In genomic region chr10:81413310-81414261, GRCm38 (mm10) we compare ENCODE assay signal across 8 mouse cellular contexts. TPM values are rescaled to one million over a fixed set of nuclear protein-coding genes. Genes with fewer than 3 reads are reported as not detected.
DNase-seq lines count a peak whose midpoint lies in the region; ATAC-seq and TF ChIP-seq lines count a peak whose summit lies in the region.

No protein-coding gene starts in this region.

- peaks cover 98% of the 10 kb centered on the region for H3K4me1 ChIP-seq in embryonic facial prominence, embryonic 13.5 days
- peaks cover 100% of the 10 kb centered on the region for H3K4me1 ChIP-seq in heart, embryonic 13.5 days
- H3K4me1 ChIP-seq in kidney, embryonic 16.5 days (ENCODE audit: insufficient read depth, low read length) = peaks cover 98% of the 10 kb centered on the region
- peaks cover 2 to 8% of the 10 kb centered on the region in 2 experiments; a peak in 2 of 4 replicates for H3K4me1 ChIP-seq in liver, embryonic 14.5 days (replicated peaks; ENCODE audit: control insufficient read depth in 2 of 2, insufficient read depth in 2 of 2, low read length in 1 of 2)
- H3K4me1 ChIP-seq in neural tube, embryonic 14.5 days (ENCODE audit: control insufficient read depth, insufficient read depth, low read length) = peaks cover 41% of the 10 kb centered on the region

- 26% methylated on average over 26 of the region's 26 CpGs for WGBS in embryonic facial prominence, embryonic 13.5 days
- WGBS in heart, embryonic 13.5 days = 29% methylated on average over 26 of the region's 26 CpGs
- WGBS in kidney, embryonic 16.5 days = 30% methylated on average over 26 of the region's 26 CpGs
- 23% methylated on average over 26 of the region's 26 CpGs for WGBS in liver, embryonic 14.5 days (ENCODE audit: insufficient replicate concordance)
- 28% methylated on average over 26 of the region's 26 CpGs for WGBS in neural tube, embryonic 14.5 days

- TF ChIP-seq EP300 in liver, embryonic 14.5 days (IDR thresholded peaks at IDR 0.05; ENCODE audit: low read depth) = peak; percentile 60

- peaks cover 2% of the 10 kb centered on the region; the same call in 1 of the 2 replicates for H3K27me3 ChIP-seq in embryonic facial prominence, embryonic 13.5 days
- no peaks in the 10 kb centered on the region for H3K27me3 ChIP-seq in heart, embryonic 13.5 days (replicated peaks)
- H3K27me3 ChIP-seq in kidney, embryonic 16.5 days (ENCODE audit: insufficient read depth, low read length) = no peaks in the 10 kb centered on the region
- H3K27me3 ChIP-seq in liver, embryonic 14.5 days (ENCODE audit: control insufficient read depth, insufficient read depth, low read length) = peaks cover 2% of the 10 kb centered on the region; the same call in 1 of the 2 replicates
- H3K27me3 ChIP-seq in neural tube, embryonic 14.5 days (ENCODE audit: control insufficient read depth, insufficient read depth, low read length) = no peaks in the 10 kb centered on the region

- peaks cover 36% of the 10 kb centered on the region for H3K36me3 ChIP-seq in embryonic facial prominence, embryonic 13.5 days
- H3K36me3 ChIP-seq in heart, embryonic 13.5 days = peaks cover 31% of the 10 kb centered on the region
- peaks cover 7% of the 10 kb centered on the region; the same call in 1 of the 2 replicates for H3K36me3 ChIP-seq in kidney, embryonic 16.5 days (ENCODE audit: insufficient read depth, low read length)
- no peaks in the 10 kb centered on the region for H3K36me3 ChIP-seq in liver, embryonic 14.5 days (replicated peaks; ENCODE audit: control insufficient read depth, insufficient read depth, low read depth)
- no peaks in the 10 kb centered on the region for H3K36me3 ChIP-seq in neural tube, embryonic 14.5 days (ENCODE audit: control insufficient read depth, insufficient read depth, low read length)

- TF ChIP-seq CTCF in left cerebral cortex, adult 2 months (IDR thresholded peaks at IDR 0.05) = no peak; the same call in 1 of the 2 replicates
- peak; percentile 28 for TF ChIP-seq CTCF in liver, embryonic 14.5 days (IDR thresholded peaks at IDR 0.05; ENCODE audit: low read depth)

- no peaks in the 10 kb centered on the region for H3K9me3 ChIP-seq in embryonic facial prominence, embryonic 13.5 days
- no peaks in the 10 kb centered on the region for H3K9me3 ChIP-seq in heart, embryonic 13.5 days
- H3K9me3 ChIP-seq in kidney, embryonic 16.5 days (ENCODE audit: low read length) = no peaks in the 10 kb centered on the region
- H3K9me3 ChIP-seq in liver, embryonic 14.5 days (ENCODE audit: control insufficient read depth, low read length) = no peaks in the 10 kb centered on the region
- no peaks in the 10 kb centered on the region for H3K9me3 ChIP-seq in neural tube, embryonic 14.5 days (ENCODE audit: control insufficient read depth, low read length)

- peak overlapping the region; percentile 97 for H3K27ac ChIP-seq in left cerebral cortex, adult 2 months
- H3K27ac ChIP-seq in embryonic facial prominence, embryonic 13.5 days = peak overlapping the region; percentile 48; the same call in 1 of the 2 replicates
- H3K27ac ChIP-seq in heart, embryonic 13.5 days (replicated peaks) = peak overlapping the region; percentile 98
- peak overlapping the region; percentile 52; the same call in 1 of the 2 replicates for H3K27ac ChIP-seq in kidney, embryonic 16.5 days (ENCODE audit: low read length)
- H3K27ac ChIP-seq in liver, embryonic 14.5 days = no peak overlapping the region
- H3K27ac ChIP-seq in neural tube, embryonic 14.5 days (ENCODE audit: low read depth, low read length) = no peak overlapping the region

- DNase-seq in left cerebral cortex, adult 2 months (ENCODE audit: extremely low spot score in 1 of 2, low spot score in 2 of 2) = peak; percentile 82 to 85
- no peak for DNase-seq in left cerebral cortex, postnatal 4 days
- DNase-seq in liver, embryonic 14.5 days (ENCODE audit: low read depth in 3 of 3, low spot score in 3 of 3) = no peak
- peak; percentile 77 for DNase-seq in urinary bladder, postnatal 25 days (ENCODE audit: low spot score)

- H3K9ac ChIP-seq in embryonic facial prominence, embryonic 13.5 days = peak overlapping the region; percentile 44; the same call in 1 of the 2 replicates
- H3K9ac ChIP-seq in heart, embryonic 13.5 days = peak overlapping the region; percentile 71
- H3K9ac ChIP-seq in kidney, embryonic 16.5 days (replicated peaks; ENCODE audit: low read length) = peak overlapping the region; percentile 46
- H3K9ac ChIP-seq in liver, embryonic 14.5 days (replicated peaks) = no peak overlapping the region
- H3K9ac ChIP-seq in neural tube, embryonic 14.5 days (replicated peaks; ENCODE audit: low read depth, low read length) = 0 out of 2 replicates have a peak overlapping the region, but pooled peaks have one; percentile 8

- no peak for ATAC-seq in embryonic facial prominence, embryonic 13.5 days (ENCODE audit: insufficient number of reproducible peaks, insufficient read depth, low FRiP score, low TSS enrichment, low read depth)
- no peak for ATAC-seq in heart, embryonic 13.5 days (ENCODE audit: extremely low read depth, insufficient number of reproducible peaks, low FRiP score, low TSS enrichment)
- ATAC-seq in kidney, embryonic 16.5 days (ENCODE audit: low FRiP score, low TSS enrichment) = peak; percentile 21; the same call in 1 of the 2 replicates
- ATAC-seq in liver, embryonic 14.5 days (ENCODE audit: insufficient read depth) = peak; percentile 14; the same call in 1 of the 2 replicates
- no peak for ATAC-seq in neural tube, embryonic 14.5 days (ENCODE audit: low read depth)

- peak overlapping the region; percentile 40 for H3K4me2 ChIP-seq in embryonic facial prominence, embryonic 13.5 days
- H3K4me2 ChIP-seq in heart, embryonic 13.5 days = peak overlapping the region; percentile 50
- peak overlapping the region; percentile 39 for H3K4me2 ChIP-seq in kidney, embryonic 16.5 days (replicated peaks; ENCODE audit: low read depth, low read length)
- H3K4me2 ChIP-seq in liver, embryonic 14.5 days (ENCODE audit: low read depth) = peak overlapping the region; percentile 40
- no peak overlapping the region for H3K4me2 ChIP-seq in neural tube, embryonic 14.5 days (ENCODE audit: low read depth, low read length)

- H3K4me3 ChIP-seq in left cerebral cortex, adult 2 months = no peak overlapping the region
- H3K4me3 ChIP-seq in embryonic facial prominence, embryonic 13.5 days = peak overlapping the region; percentile 14; the same call in 1 of the 2 replicates
- peak overlapping the region; percentile 22; the same call in 1 of the 2 replicates for H3K4me3 ChIP-seq in heart, embryonic 13.5 days
- H3K4me3 ChIP-seq in kidney, embryonic 16.5 days (ENCODE audit: low read length) = peak overlapping the region; percentile 7; the same call in 1 of the 2 replicates
- H3K4me3 ChIP-seq in liver, embryonic 14.5 days (ENCODE audit: insufficient read depth in 1 of 2, low read depth in 2 of 2, low read length in 2 of 2) = no peak overlapping the region
- no peak overlapping the region for H3K4me3 ChIP-seq in neural tube, embryonic 14.5 days (ENCODE audit: low read depth, low read length)

- intact Hi-C loops in left cerebral cortex, adult 2 months (cut with DNase I) = loop anchor here (2.0 kb wide), 1 partner anchor 13 kb away; no protein-coding TSS in a partner anchor
- intact Hi-C loops in left cerebral cortex, postnatal 4 days (cut with DNase I) = no loop called here

RNA-seq across cellular contexts. Expression of gene Smim24, which starts 20.7 kb away (rescaled TPM):
- total RNA-seq in left cerebral cortex, adult 2 months (2021) = 1 to 10 TPM; 1.3 to 1.4 TPM
- 1 to 10 TPM; 1.5 to 2.3 TPM for total RNA-seq in left cerebral cortex, postnatal 4 days (2021)
- polyA plus RNA-seq in embryonic facial prominence, embryonic 13.5 days (2015; fragmentation: Nextera tagmentation; extraction: Ambion mirVana) = 3.1 and 7.1 TPM in 2 replicates
- polyA plus RNA-seq in heart, embryonic 13.5 days (2015; fragmentation: Nextera tagmentation; extraction: Ambion mirVana) = 2.7 and 3.1 TPM in 2 replicates
- 42.7 and 44.1 TPM in 2 replicates for polyA plus RNA-seq in kidney, embryonic 16.5 days (2015; fragmentation: Nextera tagmentation; extraction: Ambion mirVana)
- 1.6 and 1.9 TPM in 2 replicates for polyA plus RNA-seq in liver, embryonic 14.5 days (2012; rRNA removed)
- 1.7 and 1.8 TPM in 2 replicates for polyA plus RNA-seq in liver, embryonic 14.5 days (2014; fragmentation: Nextera tagmentation; extraction: Ambion mirVana)
- polyA plus RNA-seq in neural tube, embryonic 14.5 days (2014; fragmentation: Nextera tagmentation; extraction: Ambion mirVana) = 1.3 and 2.0 TPM in 2 replicates

RNA-seq across cellular contexts. Expression of gene Gm48552, which starts 24.8 kb away (rescaled TPM):
- 1 to 10 TPM; 5.1 to 7.1 TPM for total RNA-seq in left cerebral cortex, adult 2 months (2021)
- total RNA-seq in left cerebral cortex, postnatal 4 days (2021) = 1 to 10 TPM; 2.7 to 5.9 TPM
- polyA plus RNA-seq in embryonic facial prominence, embryonic 13.5 days (2015; fragmentation: Nextera tagmentation; extraction: Ambion mirVana) = 1.2 and 1.5 TPM in 2 replicates
- 0.82 and 1.1 TPM in 2 replicates for polyA plus RNA-seq in heart, embryonic 13.5 days (2015; fragmentation: Nextera tagmentation; extraction: Ambion mirVana)
- polyA plus RNA-seq in kidney, embryonic 16.5 days (2015; fragmentation: Nextera tagmentation; extraction: Ambion mirVana) = 1.4 and 1.6 TPM in 2 replicates
- 0.78 and 0.90 TPM in 2 replicates for polyA plus RNA-seq in liver, embryonic 14.5 days (2012; rRNA removed)
- polyA plus RNA-seq in liver, embryonic 14.5 days (2014; fragmentation: Nextera tagmentation; extraction: Ambion mirVana) = 0.21 and 0.36 TPM in 2 replicates
- polyA plus RNA-seq in neural tube, embryonic 14.5 days (2014; fragmentation: Nextera tagmentation; extraction: Ambion mirVana) = 2.0 and 4.4 TPM in 2 replicates

RNA-seq across cellular contexts. Expression of gene Gm48551, which starts 29.3 kb away (rescaled TPM):
- 1 to 10 TPM; 2.0 to 3.4 TPM for total RNA-seq in left cerebral cortex, adult 2 months (2021)
- 1 to 10 TPM; 3.7 to 4.4 TPM for total RNA-seq in left cerebral cortex, postnatal 4 days (2021)
- polyA plus RNA-seq in embryonic facial prominence, embryonic 13.5 days (2015; fragmentation: Nextera tagmentation; extraction: Ambion mirVana) = 4.1 and 5.0 TPM in 2 replicates
- polyA plus RNA-seq in heart, embryonic 13.5 days (2015; fragmentation: Nextera tagmentation; extraction: Ambion mirVana) = 2.1 and 2.3 TPM in 2 replicates
- 5.0 and 5.2 TPM in 2 replicates for polyA plus RNA-seq in kidney, embryonic 16.5 days (2015; fragmentation: Nextera tagmentation; extraction: Ambion mirVana)
- polyA plus RNA-seq in liver, embryonic 14.5 days (2012; rRNA removed) = 1.0 and 1.7 TPM in 2 replicates
- 0.37 and 0.47 TPM in 2 replicates for polyA plus RNA-seq in liver, embryonic 14.5 days (2014; fragmentation: Nextera tagmentation; extraction: Ambion mirVana)
- 4.3 and 6.3 TPM in 2 replicates for polyA plus RNA-seq in neural tube, embryonic 14.5 days (2014; fragmentation: Nextera tagmentation; extraction: Ambion mirVana)

RNA-seq across cellular contexts. Expression of gene Dohh, which starts 29.4 kb away (rescaled TPM):
- 10 to 100 TPM; 87.1 to 95.1 TPM for total RNA-seq in left cerebral cortex, adult 2 months (2021)
- total RNA-seq in left cerebral cortex, postnatal 4 days (2021) = 10 to 100 TPM; 58.8 to 61.5 TPM
- polyA plus RNA-seq in embryonic facial prominence, embryonic 13.5 days (2015; fragmentation: Nextera tagmentation; extraction: Ambion mirVana) = 67.8 and 71.8 TPM in 2 replicates
- polyA plus RNA-seq in heart, embryonic 13.5 days (2015; fragmentation: Nextera tagmentation; extraction: Ambion mirVana) = 69.7 and 73.6 TPM in 2 replicates
- 87.6 and 104 TPM in 2 replicates for polyA plus RNA-seq in kidney, embryonic 16.5 days (2015; fragmentation: Nextera tagmentation; extraction: Ambion mirVana)
- polyA plus RNA-seq in liver, embryonic 14.5 days (2012; rRNA removed) = 29.8 and 32.2 TPM in 2 replicates
- 35.0 and 39.7 TPM in 2 replicates for polyA plus RNA-seq in liver, embryonic 14.5 days (2014; fragmentation: Nextera tagmentation; extraction: Ambion mirVana)
- 61.0 and 68.0 TPM in 2 replicates for polyA plus RNA-seq in neural tube, embryonic 14.5 days (2014; fragmentation: Nextera tagmentation; extraction: Ambion mirVana)

RNA-seq across cellular contexts. Expression of gene Fzr1, which starts 35.3 kb away (rescaled TPM):
- total RNA-seq in left cerebral cortex, adult 2 months (2021) = 10 to 100 TPM; 69.1 to 70.6 TPM
- 100 to 1,000 TPM; 109 to 112 TPM for total RNA-seq in left cerebral cortex, postnatal 4 days (2021)
- polyA plus RNA-seq in embryonic facial prominence, embryonic 13.5 days (2015; fragmentation: Nextera tagmentation; extraction: Ambion mirVana) = 102 and 119 TPM in 2 replicates
- 72.2 and 78.1 TPM in 2 replicates for polyA plus RNA-seq in heart, embryonic 13.5 days (2015; fragmentation: Nextera tagmentation; extraction: Ambion mirVana)
- polyA plus RNA-seq in kidney, embryonic 16.5 days (2015; fragmentation: Nextera tagmentation; extraction: Ambion mirVana) = 111 and 115 TPM in 2 replicates
- 73.1 and 86.2 TPM in 2 replicates for polyA plus RNA-seq in liver, embryonic 14.5 days (2012; rRNA removed)
- 80.5 and 85.2 TPM in 2 replicates for polyA plus RNA-seq in liver, embryonic 14.5 days (2014; fragmentation: Nextera tagmentation; extraction: Ambion mirVana)
- 114 and 125 TPM in 2 replicates for polyA plus RNA-seq in neural tube, embryonic 14.5 days (2014; fragmentation: Nextera tagmentation; extraction: Ambion mirVana)

Comparison
In these comparisons a context has a peak if more than half of its experiments do, and no peak if none do; other contexts are left out.
1. DNase-seq: peak in left cerebral cortex, adult 2 months (2 of 2) and urinary bladder, postnatal 25 days (single experiment); none in left cerebral cortex, postnatal 4 days (single experiment) and liver, embryonic 14.5 days (0 of 3).
2. H3K27ac ChIP-seq: peak in left cerebral cortex, adult 2 months (single experiment), embryonic facial prominence, embryonic 13.5 days (single experiment), heart, embryonic 13.5 days (single experiment) and kidney, embryonic 16.5 days (single experiment); none in liver, embryonic 14.5 days (single experiment) and neural tube, embryonic 14.5 days (single experiment).
3. H3K4me3 ChIP-seq: peak in embryonic facial prominence, embryonic 13.5 days (single experiment), heart, embryonic 13.5 days (single experiment) and kidney, embryonic 16.5 days (single experiment); none in left cerebral cortex, adult 2 months (single experiment), liver, embryonic 14.5 days (0 of 2) and neural tube, embryonic 14.5 days (single experiment).
4. ATAC-seq: peak in kidney, embryonic 16.5 days (single experiment) and liver, embryonic 14.5 days (single experiment); none in embryonic facial prominence, embryonic 13.5 days (single experiment), heart, embryonic 13.5 days (single experiment) and neural tube, embryonic 14.5 days (single experiment).